Comparison of ENCODE assay signal across 8 mouse cellular contexts in the genomic region with DNA sequence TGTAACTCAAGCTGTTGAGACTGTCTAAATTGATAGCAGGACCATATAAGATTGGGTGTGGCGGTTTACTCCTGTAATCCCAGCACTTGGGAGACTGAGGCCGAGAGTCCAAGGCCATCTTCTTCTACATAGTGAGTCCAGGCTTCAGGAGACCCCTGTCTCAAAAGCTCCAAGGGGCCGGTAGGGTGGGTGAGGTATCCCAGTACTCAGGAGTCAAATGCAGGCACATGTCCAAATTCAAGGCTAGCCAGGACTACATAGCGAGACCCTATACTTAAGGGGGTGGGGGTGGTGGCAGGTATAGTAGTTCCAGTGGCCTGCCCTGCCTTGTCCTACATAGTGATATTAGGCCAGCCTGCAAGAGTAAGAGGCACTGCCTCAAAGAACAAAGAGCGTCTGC. TPM values are rescaled to one million over a fixed set of nuclear protein-coding genes. Genes with fewer than 3 reads are reported as not detected.
A peak's percentile ranks its signal among the peaks of the same experiment; 100 is the strongest.
DNase-seq lines count a peak whose midpoint lies in the region; ATAC-seq and TF ChIP-seq lines count a peak whose summit lies in the region.

No protein-coding gene starts in this region.

- ATAC-seq in forebrain, embryonic 14.5 days, result no peak
- ATAC-seq in liver, embryonic 12.5 days, result no peak

- H3K4me2 ChIP-seq in forebrain, embryonic 14.5 days (ENCODE audit: low read length), result peak overlapping the region; percentile 83
- H3K4me2 ChIP-seq in liver, embryonic 12.5 days, result peak overlapping the region; percentile 82

- H3K27ac ChIP-seq in heart, adult 2 months, result no peak overlapping the region
- no peak overlapping the region for H3K27ac ChIP-seq in forebrain, embryonic 14.5 days (ENCODE audit: low read depth, low read length)
- H3K27ac ChIP-seq in liver, embryonic 12.5 days, result 0 out of 2 replicates have a peak overlapping the region, but pooled peaks have one; percentile 94

- peak overlapping the region; percentile 69; the same call in 1 of the 2 replicates for H3K4me3 ChIP-seq in heart, adult 2 months
- H3K4me3 ChIP-seq in E14TG2a.4 (replicated peaks; ENCODE audit: low read length), result peak overlapping the region; percentile 99
- peak overlapping the region; percentile 99; the same call in 1 of the 2 replicates for H3K4me3 ChIP-seq in forebrain, embryonic 14.5 days (ENCODE audit: low read depth, low read length)
- H3K4me3 ChIP-seq in liver, embryonic 12.5 days, result peak overlapping the region; percentile 90

- H3K79me2 ChIP-seq in heart, adult 2 months (replicated peaks; ENCODE audit: control insufficient read depth, insufficient read depth, low read length), result peaks cover 3% of the 10 kb centered on the region

- H3K27me3 ChIP-seq in heart, adult 2 months (ENCODE audit: control insufficient read depth, insufficient read depth, low read length), result no peaks in the 10 kb centered on the region
- no peaks in the 10 kb centered on the region for H3K27me3 ChIP-seq in E14TG2a.4 (ENCODE audit: insufficient read depth, low read length)
- no peaks in the 10 kb centered on the region for H3K27me3 ChIP-seq in forebrain, embryonic 14.5 days (replicated peaks; ENCODE audit: control insufficient read depth, insufficient read depth, low read length)
- H3K27me3 ChIP-seq in liver, embryonic 12.5 days (replicated peaks), result no peaks in the 10 kb centered on the region

- H3K9me3 ChIP-seq in E14TG2a.4 (ENCODE audit: low read length), result no peaks in the 10 kb centered on the region
- H3K9me3 ChIP-seq in forebrain, embryonic 14.5 days (replicated peaks; ENCODE audit: control insufficient read depth, low read length), result no peaks in the 10 kb centered on the region
- no peaks in the 10 kb centered on the region for H3K9me3 ChIP-seq in liver, embryonic 12.5 days (replicated peaks)

- peaks cover 14% of the 10 kb centered on the region for H3K36me3 ChIP-seq in heart, adult 2 months (ENCODE audit: control insufficient read depth, insufficient read depth, low read length)
- peaks cover 46% of the 10 kb centered on the region for H3K36me3 ChIP-seq in E14TG2a.4 (ENCODE audit: insufficient read depth, low read length)
- H3K36me3 ChIP-seq in forebrain, embryonic 14.5 days (ENCODE audit: control insufficient read depth, insufficient read depth, low read length), result peaks cover 33% of the 10 kb centered on the region
- H3K36me3 ChIP-seq in liver, embryonic 12.5 days, result peaks cover 46% of the 10 kb centered on the region

- no peak for TF ChIP-seq POLR2A in heart, adult 2 months (IDR thresholded peaks at IDR 0.05; ENCODE audit: insufficient read depth, low read depth, low read length)

- no peak for TF ChIP-seq CTCF in heart, adult 2 months (IDR thresholded peaks at IDR 0.05)
- TF ChIP-seq CTCF in E14TG2a.4 (conservative IDR thresholded peaks at IDR 0.05; ENCODE audit: low read length), result no peak

- WGBS in heart, adult 2 months, result 81% methylated on average over 5 of the region's 5 CpGs
- 90% methylated on average over 5 of the region's 5 CpGs for WGBS in forebrain, embryonic 14.5 days
- 80% methylated on average over 5 of the region's 5 CpGs for WGBS in liver, embryonic 12.5 days (ENCODE audit: insufficient replicate concordance)

- DNase-seq in heart, adult 2 months, result no peak
- DNase-seq in heart, postnatal 4 days, result no peak
- no peak for DNase-seq in forebrain, embryonic 14.5 days (ENCODE audit: low spot score)
- no peak for DNase-seq in MN1 (ENCODE audit: low spot score)
- no peak for DNase-seq in kidney, postnatal 10 days
- DNase-seq in left cerebral cortex, adult 18-20 months (ENCODE audit: low spot score in 2 of 2), result no peak

- intact Hi-C loops in heart, adult 2 months (cut with DNase I), result no loop called here

- peaks cover 7% of the 10 kb centered on the region for H3K4me1 ChIP-seq in heart, adult 2 months (ENCODE audit: control insufficient read depth, insufficient read depth, low read length)
- H3K4me1 ChIP-seq in E14TG2a.4 (replicated peaks; ENCODE audit: low read depth, low read length), result peaks cover 30% of the 10 kb centered on the region
- peaks cover 20% of the 10 kb centered on the region for H3K4me1 ChIP-seq in forebrain, embryonic 14.5 days (ENCODE audit: control insufficient read depth, insufficient read depth, low read length)
- H3K4me1 ChIP-seq in liver, embryonic 12.5 days, result peaks cover 39% of the 10 kb centered on the region

- no peak for TF ChIP-seq EP300 in heart, adult 2 months (IDR thresholded peaks at IDR 0.05; ENCODE audit: insufficient read depth, low read depth, low read length)

- H3K9ac ChIP-seq in heart, adult 2 months (ENCODE audit: low read depth, low read length), result no peak overlapping the region
- no peak overlapping the region; the same call in 1 of the 2 replicates for H3K9ac ChIP-seq in forebrain, embryonic 14.5 days (ENCODE audit: low read length)
- H3K9ac ChIP-seq in liver, embryonic 12.5 days, result peak overlapping the region; percentile 95

RNA-seq across cellular contexts. Expression of gene Ccdc47, which starts 1.3 kb away (rescaled TPM):
- total RNA-seq in heart, adult 2 months (2021), result 10 to 100 TPM; 78.1 to 82.2 TPM
- polyA plus RNA-seq in heart, adult 2 months (2012; rRNA removed), result 23.7 and 47.4 TPM in 2 replicates
- total RNA-seq in heart, postnatal 4 days (2021), result 10 to 100 TPM; 75.3 to 77.2 TPM
- 71.0 and 80.1 TPM in 2 replicates for polyA plus RNA-seq in forebrain, embryonic 14.5 days (2014; fragmentation: Nextera tagmentation; extraction: Ambion mirVana)
- polyA plus RNA-seq in liver, embryonic 12.5 days (2016; fragmentation: Nextera tagmentation; extraction: Ambion mirVana), result 53.9 and 56.6 TPM in 2 replicates
- total RNA-seq in left cerebral cortex, adult 18-20 months (2021), result 10 to 100 TPM; 84.2 to 91.5 TPM

RNA-seq across cellular contexts. Expression of gene Ddx42, which starts 1.9 kb away (rescaled TPM):
- 10 to 100 TPM; 23.5 to 27.5 TPM for total RNA-seq in heart, adult 2 months (2021)
- polyA plus RNA-seq in heart, adult 2 months (2012; rRNA removed), result 6.0 and 11.9 TPM in 2 replicates
- 10 to 100 TPM; 42.8 to 44.2 TPM for total RNA-seq in heart, postnatal 4 days (2021)
- 65.6 and 75.2 TPM in 2 replicates for polyA plus RNA-seq in forebrain, embryonic 14.5 days (2014; fragmentation: Nextera tagmentation; extraction: Ambion mirVana)
- 42.3 and 42.6 TPM in 2 replicates for polyA plus RNA-seq in liver, embryonic 12.5 days (2016; fragmentation: Nextera tagmentation; extraction: Ambion mirVana)
- total RNA-seq in left cerebral cortex, adult 18-20 months (2021), result 10 to 100 TPM; 64.4 to 68.0 TPM

RNA-seq across cellular contexts. Expression of gene Strada, which starts 12.9 kb away (rescaled TPM):
- total RNA-seq in heart, adult 2 months (2021), result 1 to 10 TPM; 6.2 to 7.0 TPM
- 16.9 and 21.8 TPM in 2 replicates for polyA plus RNA-seq in heart, adult 2 months (2012; rRNA removed)
- total RNA-seq in heart, postnatal 4 days (2021), result 10 to 100 TPM; 12.5 to 13.4 TPM
- 31.1 and 34.1 TPM in 2 replicates for polyA plus RNA-seq in forebrain, embryonic 14.5 days (2014; fragmentation: Nextera tagmentation; extraction: Ambion mirVana)
- polyA plus RNA-seq in liver, embryonic 12.5 days (2016; fragmentation: Nextera tagmentation; extraction: Ambion mirVana), result 12.2 and 12.6 TPM in 2 replicates
- 10 to 100 TPM; 24.8 to 29.8 TPM for total RNA-seq in left cerebral cortex, adult 18-20 months (2021)

RNA-seq across cellular contexts. Expression of gene Ftsj3, which starts 41.0 kb away (rescaled TPM):
- 10 to 100 TPM; 20.2 to 21.6 TPM for total RNA-seq in heart, adult 2 months (2021)
- 10.2 and 15.2 TPM in 2 replicates for polyA plus RNA-seq in heart, adult 2 months (2012; rRNA removed)
- total RNA-seq in heart, postnatal 4 days (2021), result 10 to 100 TPM; 28.4 to 29.8 TPM
- polyA plus RNA-seq in forebrain, embryonic 14.5 days (2014; fragmentation: Nextera tagmentation; extraction: Ambion mirVana), result 34.6 and 35.8 TPM in 2 replicates
- polyA plus RNA-seq in liver, embryonic 12.5 days (2016; fragmentation: Nextera tagmentation; extraction: Ambion mirVana), result 80.9 and 83.5 TPM in 2 replicates
- 10 to 100 TPM; 25.9 to 26.9 TPM for total RNA-seq in left cerebral cortex, adult 18-20 months (2021)

RNA-seq across cellular contexts. Expression of gene Psmc5, which starts 41.1 kb away (rescaled TPM):
- 100 to 1,000 TPM in 1 of 2 experiments, 10 to 100 TPM in 1; 91.8 to 104 TPM for total RNA-seq in heart, adult 2 months (2021)
- polyA plus RNA-seq in heart, adult 2 months (2012; rRNA removed), result 54.5 and 83.5 TPM in 2 replicates
- 100 to 1,000 TPM; 112 TPM for total RNA-seq in heart, postnatal 4 days (2021)
- polyA plus RNA-seq in forebrain, embryonic 14.5 days (2014; fragmentation: Nextera tagmentation; extraction: Ambion mirVana), result 279 and 286 TPM in 2 replicates
- 219 and 221 TPM in 2 replicates for polyA plus RNA-seq in liver, embryonic 12.5 days (2016; fragmentation: Nextera tagmentation; extraction: Ambion mirVana)
- 100 to 1,000 TPM; 211 to 215 TPM for total RNA-seq in left cerebral cortex, adult 18-20 months (2021)
